Mouse (Mus musculus) thymus, adult 2 months (tissue): ENCODE measurements around the gene Hbq1a.

Experiments used
- CTCF ChIP-seq: fragments of 200-500 bp; IDR thresholded peaks from 2 replicates; pipeline ENCODE4 v1.5.1; 2012; ENCODE audit warnings: mild to moderate bottlenecking, control low read depth, low read length, moderate library complexity, borderline replicate concordance; ENCODE audit not compliant: control insufficient read depth, poor library complexity, insufficient read depth; ENCODE audit errors: extremely low read depth
- POLR2A ChIP-seq: fragments of 200-500 bp; IDR thresholded peaks from 2 replicates; pipeline ENCODE4 v1.6.1; 2012; ENCODE audit warnings: mild to moderate bottlenecking, low read length, control low read depth, moderate library complexity; ENCODE audit not compliant: control insufficient read depth, poor library complexity, insufficient read depth; ENCODE audit errors: extremely low read depth

GRCm38 (mm10) chr11:32285031-32285775 lies 14.7 kb upstream of the Hbq1a start:
- TF ChIP-seq POLR2A (no peak), CTCF (no peak)
